Mouse (Mus musculus) lung, embryonic 14.5 days (tissue): Measurements from ENCODE around the gene Clec12a. TPM values are rescaled to one million over a fixed set of nuclear protein-coding genes. Genes with fewer than 3 reads are reported as not detected.

Experiments
- ATAC-seq: fragments of 200-750 bp; cut with Nextera tagmentation; 2 replicates; pipeline ENCODE4 v1.8.0; 2017; ENCODE audit warnings: mild to moderate bottlenecking, moderate TSS enrichment, moderate library complexity; ENCODE audit not compliant: insufficient read depth
- DNase-seq: peaks from one replicate; pipeline ENCODE4 v3.0.0-alpha.2; 2015
- H3K27ac ChIP-seq: fragments of 300-500 bp; sonication (generic); 2 replicates; pipeline ENCODE4 v1.5.1; 2014; ENCODE audit warnings: low read depth, mild to moderate bottlenecking, moderate library complexity
- H3K27me3 ChIP-seq: fragments of 300-500 bp; sonication (generic); 2 replicates; pipeline ENCODE4 v1.6.1; 2014; ENCODE audit warnings: low read length, control low read depth; ENCODE audit not compliant: insufficient read depth
- H3K36me3 ChIP-seq: fragments of 300-500 bp; sonication (generic); 2 replicates; pipeline ENCODE4 v1.6.1; 2014; ENCODE audit warnings: control low read depth; ENCODE audit not compliant: insufficient read depth
- H3K4me1 ChIP-seq: fragments of 300-500 bp; sonication (generic); 2 replicates; pipeline ENCODE4 v1.6.1; 2014; ENCODE audit warnings: antibody characterized with exemption, control low read depth; ENCODE audit not compliant: insufficient read depth
- H3K4me2 ChIP-seq: fragments of 300-500 bp; sonication (generic); 2 replicates; pipeline ENCODE4 v1.6.1; 2014; ENCODE audit warnings: mild to moderate bottlenecking
- H3K4me3 ChIP-seq: fragments of 300-500 bp; sonication (generic); 2 replicates; pipeline ENCODE4 v1.5.1; 2014; ENCODE audit warnings: low read depth, low read length
- H3K9ac ChIP-seq: fragments of 300-500 bp; sonication (generic); 2 replicates; pipeline ENCODE4 v1.6.1; 2014
- H3K9me3 ChIP-seq: fragments of 300-500 bp; sonication (generic); 2 replicates; pipeline ENCODE4 v1.6.1; 2016; ENCODE audit warnings: low read depth, low read length, control low read depth
- CTCF ChIP-seq: IDR thresholded peaks from 2 replicates; pipeline ENCODE4 v1.5.1; 2016; ENCODE audit warnings: antibody characterized with exemption, low read depth
- WGBS: fragments of 180-500 bp; shearing (Covaris S2); extraction: QIAGEN DNeasy Blood & Tissue Kit; methylation state at CpG from one replicate; pipeline ENCODE4 v1.1.7; 2014; 5-methylcytosine and 5-hydroxymethylcytosine counted together
- polyA plus RNA-seq: library from polyadenylated mRNA; unstranded; fragments of >200 nt; fragmentation: Nextera tagmentation; extraction: Ambion mirVana; gene quantifications from 2 replicates; pipeline ENCODE4 v1.2.1, GENCODE M21; 2014

Gene Clec12a
- polyA plus RNA-seq, 1 experiment from 2014 or later = 2.7 TPM

- no peak for TF ChIP-seq CTCF
- no peak for ATAC-seq
Measured at GRCm38 (mm10) chr6:129396997-129397396, 54.5 kb downstream of the Clec12a start, which contains the start of gene Clec1b. TSS of gene Clec1b (plus strand) at chr6:129397297.

GRCm38 (mm10) chr6:129399945-129400344, 57.5 kb downstream of the Clec12a start:
- 33% methylated on average over 6 of the region's 6 CpGs for WGBS
- ATAC-seq (peak; percentile 47; the same call in 1 of the 2 replicates), DNase-seq (peak; percentile 66)

More at GRCm38 (mm10) chr6:129396997-129397396, 54.5 kb downstream of the Clec12a start, which contains the start of gene Clec1b:
- Histone ChIP-seq H3K4me1 (no peaks in the 10 kb centered on the region), H3K4me2 (no peak within 1 kb of the TSS), H3K9ac (no peak within 1 kb of the TSS), H3K36me3 (no peaks in the 10 kb centered on the region), H3K9me3 (no peaks in the 10 kb centered on the region), H3K4me3 (no peak within 1 kb of the TSS), H3K27ac (no peak within 1 kb of the TSS), H3K27me3 (no peaks in the 10 kb centered on the region)
- no peak for DNase-seq
- 75% methylated on average over 8 of the region's 8 CpGs for WGBS

GRCm38 (mm10) chr6:129402404-129402803, 59.9 kb downstream of the Clec12a start:
- no peaks in the 10 kb centered on the region for H3K9me3 ChIP-seq
- 80% methylated on average over 2 of the region's 2 CpGs for WGBS
- H3K9ac ChIP-seq = no peak overlapping the region
- no peak overlapping the region for H3K4me2 ChIP-seq
- H3K27me3 ChIP-seq = no peaks in the 10 kb centered on the region
- no peak overlapping the region for H3K27ac ChIP-seq
- ATAC-seq = no peak
- no peaks in the 10 kb centered on the region for H3K4me1 ChIP-seq
- H3K4me3 ChIP-seq = no peak overlapping the region
- no peak for DNase-seq
- TF ChIP-seq CTCF = no peak
- no peaks in the 10 kb centered on the region for H3K36me3 ChIP-seq

More at GRCm38 (mm10) chr6:129399945-129400344, 57.5 kb downstream of the Clec12a start:
- Histone ChIP-seq H3K27ac (no peak overlapping the region), H3K27me3 (no peaks in the 10 kb centered on the region), H3K4me2 (no peak overlapping the region), H3K4me3 (no peak overlapping the region), H3K9ac (no peak overlapping the region), H3K4me1 (no peaks in the 10 kb centered on the region), H3K36me3 (no peaks in the 10 kb centered on the region), H3K9me3 (no peaks in the 10 kb centered on the region)
- TF ChIP-seq CTCF = no peak

GRCm38 (mm10) chr6:129403391-129403790, 60.9 kb downstream of the Clec12a start:
- no peaks in the 10 kb centered on the region for H3K4me1 ChIP-seq
- H3K9me3 ChIP-seq = no peaks in the 10 kb centered on the region
- TF ChIP-seq CTCF = no peak
- H3K27me3 ChIP-seq = no peaks in the 10 kb centered on the region
- H3K4me2 ChIP-seq = no peak overlapping the region
- no peak overlapping the region for H3K27ac ChIP-seq
- DNase-seq (no peak), ATAC-seq (no peak)
- no peak overlapping the region for H3K4me3 ChIP-seq
- WGBS = 85% methylated on average over 6 of the region's 6 CpGs
- H3K9ac ChIP-seq = no peak overlapping the region
- H3K36me3 ChIP-seq = no peaks in the 10 kb centered on the region

- no peak for ATAC-seq
- H3K4me2 ChIP-seq = no peak overlapping the region
- DNase-seq = no peak
- H3K27me3 ChIP-seq = no peaks in the 10 kb centered on the region
- H3K36me3 ChIP-seq = no peaks in the 10 kb centered on the region
- no peak for TF ChIP-seq CTCF
- H3K4me1 ChIP-seq = no peaks in the 10 kb centered on the region
- no peaks in the 10 kb centered on the region for H3K9me3 ChIP-seq
- no peak overlapping the region for H3K4me3 ChIP-seq
- H3K9ac ChIP-seq = no peak overlapping the region
- H3K27ac ChIP-seq = no peak overlapping the region
Measured at GRCm38 (mm10) chr6:129405999-129406398, 63.5 kb downstream of the Clec12a start.

GRCm38 (mm10) chr6:129407324-129407723, 64.8 kb downstream of the Clec12a start:
- H3K9me3 ChIP-seq = no peaks in the 10 kb centered on the region
- H3K4me1 ChIP-seq = no peaks in the 10 kb centered on the region
- H3K27me3 ChIP-seq = no peaks in the 10 kb centered on the region
- H3K4me2 ChIP-seq = no peak overlapping the region
- TF ChIP-seq CTCF = no peak
- H3K36me3 ChIP-seq = no peaks in the 10 kb centered on the region
- H3K9ac ChIP-seq = no peak overlapping the region
- no peak overlapping the region for H3K4me3 ChIP-seq
- no peak overlapping the region for H3K27ac ChIP-seq
- ATAC-seq (no peak), DNase-seq (peak; percentile 53)
- WGBS = 34% methylated on average over 2 of the region's 2 CpGs

GRCm38 (mm10) chr6:129408562-129408961, 66.1 kb downstream of the Clec12a start, which contains the start of gene Clec9a:
TSS of gene Clec9a (plus strand) at chr6:129408862.
- Histone ChIP-seq H3K4me3 (no peak within 1 kb of the TSS), H3K36me3 (no peaks in the 10 kb centered on the region), H3K4me2 (no peak within 1 kb of the TSS), H3K27me3 (no peaks in the 10 kb centered on the region), H3K9me3 (no peaks in the 10 kb centered on the region), H3K27ac (no peak within 1 kb of the TSS), H3K4me1 (no peaks in the 10 kb centered on the region), H3K9ac (no peak within 1 kb of the TSS)
- WGBS = 81% methylated on average over 2 of the region's 2 CpGs
- no peak for TF ChIP-seq CTCF
- ATAC-seq = no peak
- no peak for DNase-seq

- H3K4me2 ChIP-seq = no peak overlapping the region
- no peaks in the 10 kb centered on the region for H3K9me3 ChIP-seq
- DNase-seq (no peak), ATAC-seq (no peak)
- no peak for TF ChIP-seq CTCF
- no peak overlapping the region for H3K9ac ChIP-seq
- H3K36me3 ChIP-seq = no peaks in the 10 kb centered on the region
- 48% methylated on average over 1 of the region's 1 CpGs for WGBS
- no peak overlapping the region for H3K27ac ChIP-seq
- no peak overlapping the region for H3K4me3 ChIP-seq
- H3K27me3 ChIP-seq = no peaks in the 10 kb centered on the region
- H3K4me1 ChIP-seq = no peaks in the 10 kb centered on the region
Measured at GRCm38 (mm10) chr6:129414177-129414576, 71.7 kb downstream of the Clec12a start.

Other genes with a start within 250 kb of the Clec12a start
- gene Clec2e, start 241.8 kb upstream of the Clec12a start, polyA plus RNA-seq = not detected in 2 replicates
- 0.51 and 0.59 TPM in 2 replicates for gene Clec2d, start 162.1 kb upstream of the Clec12a start, polyA plus RNA-seq
- not detected in 2 replicates for gene Cd69, start 67.3 kb upstream of the Clec12a start, polyA plus RNA-seq
- gene 4922502D21Rik, start 10.9 kb upstream of the Clec12a start, polyA plus RNA-seq = not detected in 2 replicates
- 0.12 and 0.20 TPM in 2 replicates for gene Clec12b, start 43.2 kb downstream of the Clec12a start, polyA plus RNA-seq
- gene Clec1b, start 54.6 kb downstream of the Clec12a start, polyA plus RNA-seq = 3.7 and 5.0 TPM in 2 replicates
- gene Clec9a, start 66.2 kb downstream of the Clec12a start, polyA plus RNA-seq = 0.87 and 1.1 TPM in 2 replicates
- gene Clec1a, start 109.3 kb downstream of the Clec12a start, polyA plus RNA-seq = 13.7 and 15.2 TPM in 2 replicates
- gene Olr1, start 164.5 kb downstream of the Clec12a start, polyA plus RNA-seq = 0.18 and 0.21 TPM in 2 replicates
- 0.47 and 0.55 TPM in 2 replicates for gene Tmem52b, start 169.9 kb downstream of the Clec12a start, polyA plus RNA-seq
- gene Gabarapl1, start 190.5 kb downstream of the Clec12a start, polyA plus RNA-seq = 12.4 and 12.5 TPM in 2 replicates
- not detected in 2 replicates for gene Klre1, start 235.2 kb downstream of the Clec12a start, polyA plus RNA-seq
- not detected in 2 replicates for gene Klrd1, start 249.1 kb downstream of the Clec12a start, polyA plus RNA-seq